Mouse (Mus musculus): ENCODE data around the gene Aass. TPM values are rescaled to one million over a fixed set of nuclear protein-coding genes. Genes with fewer than 3 reads are reported as not detected.
"Not testable (repeated sequence)": the region's sequence is repeated elsewhere in the genome, so short reads cannot be mapped to it uniquely, and the experiment has no call there.

The Aass gene
- polyA plus RNA-seq, 1 experiment, result 4.3 TPM

- Histone ChIP-seq H3K4me1 (ENCODE audit: control insufficient read depth, insufficient read depth, low read length) (peaks cover 3% of the 10 kb centered on the region; the same call in 1 of the 2 replicates), H3K27ac (ENCODE audit: insufficient read depth, low read length) (no peak overlapping the region), H3K4me3 (ENCODE audit: insufficient read depth, low read length) (no peak overlapping the region)
- TF ChIP-seq CTCF (IDR thresholded peaks at IDR 0.05; ENCODE audit: borderline replicate concordance, insufficient read depth, low read length) (no peak), POLR2A (IDR thresholded peaks at IDR 0.05; ENCODE audit: low read depth, low read length) (no peak)
These were observed 8.0 kb downstream of the Aass start for GRCm38 (mm10) chr6:23124823-23125222.

DNA sequence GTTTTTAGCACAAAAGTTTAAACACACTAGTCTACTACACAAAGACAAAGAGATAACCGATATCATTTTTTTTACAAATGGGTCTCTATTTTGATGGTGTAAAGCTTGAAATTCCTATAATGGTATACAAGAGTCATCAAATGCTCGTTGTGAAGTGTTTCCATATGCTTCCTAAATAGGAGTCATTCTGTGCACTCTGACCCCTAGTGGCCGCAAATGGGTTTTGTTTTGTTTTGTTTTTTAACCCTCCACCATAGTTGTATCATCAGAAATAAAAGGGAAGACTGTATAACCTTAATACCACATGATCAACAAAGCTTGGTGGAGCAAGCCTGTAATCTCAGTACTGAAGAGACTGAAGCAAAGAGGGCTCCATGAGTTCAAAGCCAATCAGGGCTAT is 9.9 kb downstream of the Aass start:
- H3K4me1 ChIP-seq (ENCODE audit: control insufficient read depth, insufficient read depth, low read length), result no peaks in the 10 kb centered on the region
- TF ChIP-seq CTCF (IDR thresholded peaks at IDR 0.05; ENCODE audit: borderline replicate concordance, insufficient read depth, low read length) (no peak), POLR2A (IDR thresholded peaks at IDR 0.05; ENCODE audit: low read depth, low read length) (no peak)
- no peak overlapping the region for H3K4me3 ChIP-seq (ENCODE audit: insufficient read depth, low read length)
- H3K27ac ChIP-seq (ENCODE audit: insufficient read depth, low read length), result no peak overlapping the region

DNA sequence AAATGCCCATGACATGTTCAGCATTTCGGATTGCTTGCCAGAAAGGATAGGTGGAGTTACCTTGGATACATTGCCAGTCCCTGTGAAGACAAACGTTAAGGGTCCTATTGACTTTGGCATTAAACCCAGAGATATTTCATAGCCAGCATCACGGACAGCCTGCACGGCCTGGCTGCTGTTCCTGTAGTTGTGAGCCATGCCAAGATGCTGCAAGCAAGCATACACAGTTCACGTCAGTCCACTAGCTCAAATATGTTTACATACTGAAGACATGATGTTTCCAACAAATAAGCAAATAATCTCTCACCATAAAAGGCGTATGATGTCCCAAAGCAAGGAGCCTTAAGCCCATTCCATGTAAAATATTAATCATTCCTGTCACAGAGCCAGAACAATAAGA is 18.0 kb downstream of the Aass start:
- Histone ChIP-seq H3K4me3 (ENCODE audit: insufficient read depth, low read length) (no peak overlapping the region), H3K27ac (ENCODE audit: insufficient read depth, low read length) (peak overlapping the region; percentile 32; the same call in 1 of the 2 replicates), H3K4me1 (ENCODE audit: control insufficient read depth, insufficient read depth, low read length) (peaks cover 4% of the 10 kb centered on the region)
- TF ChIP-seq POLR2A (IDR thresholded peaks at IDR 0.05; ENCODE audit: low read depth, low read length), result no peak
- TF ChIP-seq CTCF (IDR thresholded peaks at IDR 0.05; ENCODE audit: borderline replicate concordance, insufficient read depth, low read length), result no peak

DNA sequence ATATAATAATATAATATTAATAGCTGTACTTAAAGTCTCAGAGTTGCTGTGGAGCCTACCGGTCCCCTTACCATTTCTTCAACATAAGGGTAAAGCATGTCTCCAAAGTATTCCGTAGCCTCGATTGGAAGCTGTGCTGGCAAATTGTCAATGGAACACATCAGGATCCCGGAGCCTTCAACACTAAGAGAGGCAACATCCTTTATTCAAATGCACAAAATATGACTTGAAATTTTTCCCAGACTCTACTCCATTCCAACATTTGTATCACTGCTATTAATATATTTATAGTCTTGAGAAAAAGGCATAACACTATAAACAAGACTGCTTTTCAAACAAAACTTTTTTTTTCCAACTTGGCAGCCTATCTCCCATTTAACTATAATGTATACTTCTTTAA is 25.7 kb downstream of the Aass start:
- Histone ChIP-seq H3K4me1 (ENCODE audit: control insufficient read depth, insufficient read depth, low read length) (peaks cover 3% of the 10 kb centered on the region), H3K4me3 (ENCODE audit: insufficient read depth, low read length) (no peak overlapping the region), H3K27ac (ENCODE audit: insufficient read depth, low read length) (no peak overlapping the region)
- no peak for TF ChIP-seq CTCF (IDR thresholded peaks at IDR 0.05; ENCODE audit: borderline replicate concordance, insufficient read depth, low read length)
- TF ChIP-seq POLR2A (IDR thresholded peaks at IDR 0.05; ENCODE audit: low read depth, low read length), result no peak

- H3K4me1 ChIP-seq (ENCODE audit: control insufficient read depth, insufficient read depth, low read length), result no peaks in the 10 kb centered on the region
- TF ChIP-seq CTCF (IDR thresholded peaks at IDR 0.05; ENCODE audit: borderline replicate concordance, insufficient read depth, low read length), result no peak
- no peak overlapping the region for H3K4me3 ChIP-seq (ENCODE audit: insufficient read depth, low read length)
- H3K27ac ChIP-seq (ENCODE audit: insufficient read depth, low read length), result no peak overlapping the region
These were observed 26.4 kb downstream of the Aass start for GRCm38 (mm10) chr6:23106373-23106772.

- H3K4me1 ChIP-seq (ENCODE audit: control insufficient read depth, insufficient read depth, low read length); H3K4me3 ChIP-seq (ENCODE audit: insufficient read depth, low read length): not testable (repeated sequence)
These were observed 42.3 kb downstream of the Aass start for GRCm38 (mm10) chr6:23090346-23091055.

DNA sequence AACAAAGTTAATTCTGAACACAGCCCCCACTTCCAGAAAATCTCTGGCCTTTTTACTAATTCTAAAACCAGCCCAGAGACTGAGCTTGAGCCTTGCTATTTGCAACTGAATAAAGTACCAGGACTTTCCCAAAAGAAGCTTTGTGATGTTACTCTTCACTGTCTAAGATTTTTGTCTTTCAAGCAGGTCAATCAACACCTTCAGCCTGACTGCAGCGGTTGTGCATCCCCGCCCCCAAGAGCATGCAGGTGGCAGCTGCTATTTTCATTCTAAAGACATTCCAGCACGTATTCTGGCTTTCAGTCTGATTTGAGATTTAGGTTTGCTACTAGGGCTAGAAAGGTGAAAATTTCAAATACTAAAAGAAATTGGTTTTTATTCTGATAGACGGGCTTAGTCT is 43.5 kb downstream of the Aass start:
- not testable (repeated sequence) for H3K4me3 ChIP-seq (ENCODE audit: insufficient read depth, low read length); H3K4me1 ChIP-seq (ENCODE audit: control insufficient read depth, insufficient read depth, low read length); H3K27ac ChIP-seq (ENCODE audit: insufficient read depth, low read length)

More at GRCm38 (mm10) chr6:23090346-23091055, 42.3 kb downstream of the Aass start:
- H3K27ac ChIP-seq (ENCODE audit: insufficient read depth, low read length), result not testable (repeated sequence)

- Histone ChIP-seq H3K4me1 (ENCODE audit: control insufficient read depth, insufficient read depth, low read length) (peaks cover 5% of the 10 kb centered on the region; the same call in 1 of the 2 replicates), H3K4me3 (ENCODE audit: insufficient read depth, low read length) (no peak overlapping the region), H3K27ac (ENCODE audit: insufficient read depth, low read length) (no peak overlapping the region)
- TF ChIP-seq POLR2A (IDR thresholded peaks at IDR 0.05; ENCODE audit: low read depth, low read length), result no peak
- no peak for TF ChIP-seq CTCF (IDR thresholded peaks at IDR 0.05; ENCODE audit: borderline replicate concordance, insufficient read depth, low read length)
These were observed 48.0 kb downstream of the Aass start for GRCm38 (mm10) chr6:23084587-23085421.

GRCm38 (mm10) chr6:23079991-23080680 is 52.6 kb downstream of the Aass start:
- peaks cover 5% of the 10 kb centered on the region; the same call in 1 of the 2 replicates for H3K4me1 ChIP-seq (ENCODE audit: control insufficient read depth, insufficient read depth, low read length)
- TF ChIP-seq POLR2A (IDR thresholded peaks at IDR 0.05; ENCODE audit: low read depth, low read length), result no peak
- no peak for TF ChIP-seq CTCF (IDR thresholded peaks at IDR 0.05; ENCODE audit: borderline replicate concordance, insufficient read depth, low read length)

GRCm38 (mm10) chr6:23078273-23078672 is 54.5 kb downstream of the Aass start:
- Histone ChIP-seq H3K4me3 (ENCODE audit: insufficient read depth, low read length) (no peak overlapping the region), H3K4me1 (ENCODE audit: control insufficient read depth, insufficient read depth, low read length) (0 out of 2 replicates have a peak, but pooled peaks cover 2% of the 10 kb centered on the region), H3K27ac (ENCODE audit: insufficient read depth, low read length) (no peak overlapping the region)
- TF ChIP-seq CTCF (IDR thresholded peaks at IDR 0.05; ENCODE audit: borderline replicate concordance, insufficient read depth, low read length), result no peak
- no peak for TF ChIP-seq POLR2A (IDR thresholded peaks at IDR 0.05; ENCODE audit: low read depth, low read length)

More at GRCm38 (mm10) chr6:23079991-23080680, 52.6 kb downstream of the Aass start:
- no peak overlapping the region for H3K4me3 ChIP-seq (ENCODE audit: insufficient read depth, low read length)
- H3K27ac ChIP-seq (ENCODE audit: insufficient read depth, low read length), result no peak overlapping the region

Measured in embryonic fibroblast, embryonic 13.5 days (primary cell).